Mouse (Mus musculus): ENCODE measurements at regions not wholly inside any gene's neighbourhood (a gene's known extent, or its start where the extent isn't known, plus 50 kb on each side); places are given as distances from the start of the nearest gene placed in this dataset.

DNA sequence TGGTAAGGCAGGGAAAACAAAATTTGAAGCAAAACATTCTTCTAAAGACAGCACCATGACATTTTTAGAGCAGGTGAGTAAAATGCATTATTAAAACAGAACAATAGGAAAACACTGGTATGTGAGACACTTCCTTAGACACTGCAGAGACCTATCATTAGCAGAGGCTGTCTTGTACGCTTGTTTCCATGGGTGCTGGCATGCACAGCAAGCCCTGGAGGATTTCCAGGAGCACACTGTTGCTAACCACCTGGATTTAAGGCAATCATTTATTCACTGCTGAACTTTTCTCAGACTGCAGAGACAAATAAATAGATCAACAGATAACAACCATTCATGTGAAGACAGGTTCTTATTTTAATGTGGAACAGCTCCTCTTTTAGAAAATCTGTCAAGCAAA, 127.7 kb downstream of the Pros1 start:
- DNase-seq = no peak
- intact Hi-C loops (cut with DNase I) = no loop called here

DNA sequence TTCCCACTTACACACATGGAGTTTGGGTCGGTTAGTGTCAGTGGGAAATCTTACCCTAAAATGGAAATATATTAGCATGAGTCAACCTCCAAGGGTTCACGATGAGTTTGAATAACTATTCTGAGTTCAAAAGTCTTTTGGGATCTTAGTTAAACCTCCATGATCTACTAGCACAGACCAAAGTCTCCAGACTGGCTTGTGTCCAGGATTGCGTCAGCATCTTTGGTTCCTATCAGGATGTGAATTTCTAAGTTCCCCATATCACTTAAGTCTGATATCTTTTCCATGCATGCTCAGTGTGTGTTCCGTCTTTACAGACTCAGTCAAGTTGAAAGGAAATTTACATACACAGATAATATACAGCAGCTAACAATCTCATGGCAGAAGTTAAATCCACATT, 128.5 kb downstream of the Pros1 start:
- DNase-seq = no peak
- intact Hi-C loops (cut with DNase I) = no loop called here

DNA sequence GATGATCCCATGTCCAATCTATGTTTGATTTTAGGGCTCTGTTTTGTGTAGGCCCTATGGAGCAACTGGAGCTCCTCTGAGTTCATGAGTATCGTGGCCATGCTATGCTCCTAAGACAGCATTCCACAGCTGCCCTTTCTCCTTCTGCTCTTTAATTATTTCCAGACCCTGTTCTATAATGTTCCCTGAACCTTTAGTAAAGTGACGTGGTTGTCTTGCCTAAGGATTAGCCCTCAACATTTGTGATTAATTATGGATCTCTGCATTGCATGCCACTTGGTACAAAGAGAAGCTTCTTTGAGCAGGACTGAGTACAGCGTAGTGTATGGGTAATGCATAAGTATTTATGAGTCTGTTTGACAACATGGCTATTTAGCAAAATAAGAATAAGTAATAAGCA, 141.4 kb downstream of the Pros1 start:
- intact Hi-C loops (cut with DNase I) = no loop called here
- DNase-seq = no peak

DNA sequence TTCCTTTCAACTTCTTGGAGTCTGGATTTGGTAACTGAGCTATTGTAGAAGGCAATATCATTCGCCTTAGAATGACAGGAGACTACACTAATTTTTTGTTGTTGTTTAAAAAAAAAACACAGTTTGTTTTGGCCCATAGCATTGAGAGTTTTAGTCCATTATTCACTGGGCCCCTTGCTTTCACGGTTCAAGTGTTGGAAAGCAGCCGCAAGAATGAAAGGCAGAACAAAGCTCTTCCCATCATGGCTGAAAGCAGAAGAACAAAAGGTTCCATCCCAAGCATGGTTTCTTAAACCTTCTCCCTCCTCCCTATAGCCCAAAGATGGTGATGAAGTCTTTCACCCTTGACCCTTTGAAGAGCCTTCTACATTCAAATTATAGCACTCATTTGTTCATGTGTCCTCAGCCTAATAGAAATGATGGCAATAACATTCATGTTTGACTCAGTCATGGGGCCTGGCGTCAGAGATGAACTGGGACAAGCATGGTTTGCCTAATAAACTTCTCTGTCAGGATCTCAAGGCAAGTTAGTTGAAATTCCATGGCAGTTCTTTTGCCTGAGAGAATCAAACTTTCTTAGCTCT, 157.1 kb downstream of the Pros1 start:
- intact Hi-C loops (cut with DNase I) = no loop called here

DNA sequence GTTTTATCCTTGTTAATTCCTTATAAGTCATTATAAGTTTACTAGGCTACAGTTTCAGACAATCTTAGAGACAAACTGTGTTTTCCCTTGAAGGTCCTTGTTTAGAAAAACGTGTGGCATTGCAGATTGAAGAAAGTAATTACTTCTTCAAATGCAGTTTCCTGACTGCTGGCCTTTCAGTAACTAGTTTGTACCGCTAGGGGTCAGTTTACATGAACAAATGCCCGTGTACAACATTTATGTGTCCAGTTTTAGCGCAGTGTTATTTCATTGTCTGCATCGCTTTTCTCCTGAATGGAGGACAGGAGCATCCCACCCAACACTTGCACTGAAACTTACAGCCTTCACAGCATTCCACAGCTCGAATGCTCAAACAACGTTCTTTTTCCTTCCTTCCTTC, 160.3 kb downstream of the Pros1 start:
- intact Hi-C loops (cut with DNase I) = no loop called here
- no peak for DNase-seq

More for the DNA sequence above, 157.1 kb downstream of the Pros1 start:
- no peak for DNase-seq

DNA sequence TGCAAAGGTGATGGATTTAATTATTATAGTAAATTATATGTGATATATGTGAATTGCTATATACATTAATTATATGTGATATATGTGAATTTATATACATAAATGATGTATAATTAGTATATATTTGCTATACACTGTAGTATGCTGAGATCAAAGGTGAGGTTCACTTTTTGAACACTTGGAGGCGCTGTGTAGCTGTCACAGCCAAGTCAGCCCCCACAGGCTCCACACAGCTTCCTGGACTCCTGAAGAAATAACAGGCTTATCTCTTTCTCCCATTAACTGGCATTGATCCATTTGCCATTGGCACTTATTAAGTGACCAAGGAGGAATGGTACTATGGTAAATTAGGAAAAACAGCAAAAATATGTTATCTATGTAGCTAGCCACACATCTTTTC, 162.0 kb downstream of the Pros1 start:
- no peak for DNase-seq
- intact Hi-C loops (cut with DNase I) = loop anchor here (5.0 kb wide), 1 partner anchor 1731 kb away; no protein-coding TSS in a partner anchor

DNA sequence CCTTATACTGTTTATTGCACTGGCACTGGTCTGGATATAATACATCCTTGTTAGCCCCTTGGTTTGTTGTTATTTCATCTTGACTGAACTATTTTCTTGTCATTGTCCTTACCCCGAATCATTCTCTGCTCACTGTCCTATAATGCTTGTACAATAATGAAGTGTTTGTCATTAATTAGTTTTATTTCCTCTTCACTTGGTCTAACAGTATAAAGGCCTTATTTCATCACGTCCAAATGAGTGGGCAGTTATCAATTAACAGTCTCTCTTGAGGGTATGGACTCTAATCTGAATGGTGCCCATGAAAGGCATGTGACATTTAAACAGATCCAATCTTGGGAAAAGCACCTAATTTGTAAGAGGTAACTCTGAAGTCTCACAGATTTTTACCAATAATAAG, 162.6 kb downstream of the Pros1 start:
- no peak for DNase-seq
- intact Hi-C loops (cut with DNase I) = loop anchor here (5.0 kb wide), 1 partner anchor 1731 kb away; no protein-coding TSS in a partner anchor

DNA sequence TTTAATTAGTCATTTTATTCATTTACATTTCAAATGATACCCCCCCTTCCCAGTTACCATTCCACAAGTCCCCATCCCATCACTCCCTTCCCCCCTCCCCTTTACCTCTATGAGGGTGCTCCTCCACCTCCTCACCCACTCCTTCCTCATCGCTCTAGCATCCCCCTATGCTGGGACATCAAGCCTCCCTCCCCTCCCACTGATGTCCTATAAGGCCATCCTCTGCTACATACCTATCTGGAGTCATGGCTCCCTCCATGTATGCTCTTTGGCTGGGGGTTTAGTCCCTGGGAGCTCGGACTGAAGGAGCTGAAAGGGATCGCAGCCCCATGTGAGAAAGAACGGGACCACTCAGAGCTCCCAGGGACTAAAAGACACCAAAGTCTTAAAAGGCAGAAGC, 176.3 kb downstream of the Pros1 start:
- intact Hi-C loops (cut with DNase I) = no loop called here
- DNase-seq = no peak

DNA sequence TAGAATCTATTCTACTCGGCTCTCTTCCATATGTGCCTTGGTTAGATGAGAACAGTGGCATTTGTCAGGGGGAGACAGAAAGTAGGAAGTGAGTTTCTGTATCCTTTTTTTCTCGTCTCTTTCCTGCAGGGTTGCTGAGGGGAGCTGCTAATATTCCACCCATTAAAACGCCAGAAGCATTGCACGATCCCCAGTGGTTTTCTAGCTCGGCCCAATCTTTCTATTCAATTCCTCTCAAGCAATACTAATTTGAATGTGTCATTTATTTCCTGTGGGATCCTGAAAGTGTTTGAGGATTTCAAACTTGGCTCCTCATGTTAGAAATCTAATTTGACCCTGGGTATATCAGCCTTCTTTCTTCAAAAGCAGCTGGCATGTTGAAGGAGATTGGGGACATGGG, 176.9 kb downstream of the Pros1 start:
- no peak for DNase-seq
- intact Hi-C loops (cut with DNase I) = no loop called here

DNA sequence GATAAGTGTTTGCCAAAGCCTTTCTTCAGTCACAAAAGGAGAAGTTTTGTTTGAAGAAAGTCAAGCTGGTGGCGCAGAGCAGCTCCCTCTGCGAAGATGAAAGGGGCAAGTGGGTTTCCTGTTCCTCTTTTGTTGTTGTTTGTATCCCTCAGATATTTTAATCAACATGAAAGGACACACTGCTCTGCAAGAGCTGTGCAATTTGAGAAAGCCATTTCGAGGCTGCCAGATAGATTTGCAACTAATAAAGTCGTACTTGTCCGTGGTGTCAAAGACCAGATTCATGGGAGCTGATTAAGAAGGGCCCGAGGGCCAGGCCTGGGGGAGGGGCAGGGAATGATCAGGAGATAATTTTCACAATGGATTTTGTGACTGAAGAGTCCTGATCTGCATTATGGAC, 177.7 kb downstream of the Pros1 start:
- no peak for DNase-seq
- intact Hi-C loops (cut with DNase I) = no loop called here

DNA sequence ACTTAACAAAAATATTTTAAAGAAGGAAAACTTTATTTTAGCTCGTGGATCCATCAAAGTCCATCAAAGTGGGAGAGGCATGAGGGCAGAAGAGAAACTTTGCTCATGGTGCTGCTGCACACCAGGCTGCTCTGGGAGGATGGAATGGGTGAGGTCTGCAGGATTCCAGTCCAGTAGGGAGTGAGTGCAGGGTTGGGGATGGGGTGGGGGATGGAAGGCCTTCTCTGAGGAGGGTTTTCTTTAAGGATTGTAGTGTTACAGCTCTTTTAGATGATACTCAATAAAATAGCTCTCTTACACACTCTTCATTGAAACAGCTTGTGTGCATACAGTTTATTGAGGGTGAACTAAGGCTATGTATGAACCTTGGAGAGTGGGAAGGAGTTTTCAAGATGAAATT, 195.0 kb downstream of the Pros1 start:
- intact Hi-C loops (cut with DNase I) = no loop called here
- no peak for DNase-seq

DNA sequence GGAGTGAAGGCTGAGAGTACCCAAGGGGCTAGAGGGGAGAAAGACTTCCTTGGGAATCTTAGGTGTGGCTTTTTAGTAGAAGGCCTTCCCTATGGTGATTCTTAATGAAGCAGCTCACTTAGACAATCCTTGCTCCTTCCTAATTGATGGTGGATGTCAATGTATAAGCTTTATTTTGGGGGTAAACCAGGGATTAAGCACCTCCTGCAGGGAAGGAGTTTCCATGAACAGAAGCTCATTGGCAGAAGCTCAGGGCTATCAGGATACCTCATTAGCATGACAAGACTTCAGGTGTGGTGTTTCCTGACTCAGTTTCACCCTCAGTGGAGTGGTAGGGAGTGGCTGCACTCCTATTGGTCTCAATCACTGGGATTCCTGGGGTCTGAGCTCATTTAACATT, 208.8 kb downstream of the Pros1 start:
- intact Hi-C loops (cut with DNase I) = no loop called here
- no peak for DNase-seq

DNA sequence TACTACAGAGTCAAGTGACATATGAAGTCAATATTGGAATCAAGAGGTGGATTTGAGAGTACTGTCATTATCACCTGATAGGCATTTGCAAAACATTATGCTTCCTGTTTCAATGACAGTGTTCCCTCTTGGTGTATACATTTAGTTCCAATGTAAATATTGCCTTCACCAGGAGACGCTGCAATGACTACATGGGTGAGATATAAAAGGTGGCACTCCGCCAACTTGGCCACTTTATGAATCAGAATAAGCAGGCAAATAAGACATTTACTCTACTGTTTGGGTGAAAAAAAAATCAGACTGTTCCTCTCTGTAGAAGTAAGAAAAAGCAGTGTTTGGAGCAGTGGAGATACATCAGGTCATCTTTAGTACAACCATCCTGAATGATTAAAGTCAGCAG, 215.9 kb downstream of the Pros1 start:
- no peak for DNase-seq
- intact Hi-C loops (cut with DNase I) = no loop called here

DNA sequence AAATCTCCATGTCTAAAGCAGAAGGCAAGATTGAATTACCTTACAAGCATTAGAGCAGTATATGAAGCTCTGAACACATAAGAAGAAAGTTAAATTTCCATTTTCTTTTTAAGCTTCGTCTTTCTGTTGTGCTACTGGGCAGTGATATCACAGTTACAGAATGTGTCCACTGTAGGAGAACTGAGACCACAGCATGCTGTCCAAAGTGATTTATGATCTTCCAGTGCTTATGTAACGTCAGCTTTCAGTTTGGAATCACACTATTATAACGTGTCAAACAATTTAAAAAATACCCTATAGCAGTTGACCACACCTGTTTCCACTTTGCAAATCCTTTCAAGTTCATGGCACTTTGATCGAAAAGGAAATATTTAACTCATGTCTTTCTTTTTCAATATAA, 221.7 kb downstream of the Pros1 start:
- no peak for DNase-seq
- intact Hi-C loops (cut with DNase I) = no loop called here

DNA sequence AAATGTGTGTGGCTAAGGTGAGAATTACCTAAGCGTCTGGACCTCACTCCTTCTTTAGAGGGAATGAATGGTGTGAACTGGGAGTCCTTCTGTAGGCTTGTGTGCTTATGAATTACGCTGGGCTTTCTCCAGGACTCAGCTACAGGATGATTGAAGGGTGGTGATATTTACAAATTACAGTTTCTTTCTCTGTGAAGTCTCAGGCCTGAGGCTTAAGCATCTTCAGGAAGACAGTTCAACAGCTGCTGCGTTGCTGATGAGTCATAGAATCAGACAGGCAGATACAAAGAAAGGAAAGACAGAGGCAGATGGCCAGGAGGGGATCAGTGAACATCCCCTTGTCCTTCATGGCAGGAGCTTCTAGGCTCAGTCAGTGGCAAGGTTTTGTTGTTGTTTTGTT, 227.3 kb downstream of the Pros1 start:
- intact Hi-C loops (cut with DNase I) = no loop called here
- DNase-seq = no peak

DNA sequence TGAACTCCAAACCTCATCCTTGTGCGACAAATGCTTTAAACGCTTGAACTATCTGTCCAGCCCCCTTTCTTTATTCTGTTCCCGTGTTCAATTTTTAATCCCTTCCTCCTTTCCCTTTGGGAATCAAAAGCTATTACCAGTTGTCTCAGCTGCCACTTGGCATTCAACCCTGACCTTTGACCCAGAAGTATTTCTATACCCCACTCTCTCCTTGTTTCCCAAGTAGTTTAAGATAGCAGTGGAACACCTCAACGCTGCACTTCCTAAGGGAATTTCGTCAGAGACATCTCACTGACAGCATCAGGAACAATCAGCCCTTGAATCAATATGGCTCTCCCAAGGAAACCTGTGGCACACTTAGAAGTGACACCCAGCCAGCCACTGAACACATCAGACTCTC, 229.1 kb downstream of the Pros1 start:
- DNase-seq = no peak
- intact Hi-C loops (cut with DNase I) = no loop called here

DNA sequence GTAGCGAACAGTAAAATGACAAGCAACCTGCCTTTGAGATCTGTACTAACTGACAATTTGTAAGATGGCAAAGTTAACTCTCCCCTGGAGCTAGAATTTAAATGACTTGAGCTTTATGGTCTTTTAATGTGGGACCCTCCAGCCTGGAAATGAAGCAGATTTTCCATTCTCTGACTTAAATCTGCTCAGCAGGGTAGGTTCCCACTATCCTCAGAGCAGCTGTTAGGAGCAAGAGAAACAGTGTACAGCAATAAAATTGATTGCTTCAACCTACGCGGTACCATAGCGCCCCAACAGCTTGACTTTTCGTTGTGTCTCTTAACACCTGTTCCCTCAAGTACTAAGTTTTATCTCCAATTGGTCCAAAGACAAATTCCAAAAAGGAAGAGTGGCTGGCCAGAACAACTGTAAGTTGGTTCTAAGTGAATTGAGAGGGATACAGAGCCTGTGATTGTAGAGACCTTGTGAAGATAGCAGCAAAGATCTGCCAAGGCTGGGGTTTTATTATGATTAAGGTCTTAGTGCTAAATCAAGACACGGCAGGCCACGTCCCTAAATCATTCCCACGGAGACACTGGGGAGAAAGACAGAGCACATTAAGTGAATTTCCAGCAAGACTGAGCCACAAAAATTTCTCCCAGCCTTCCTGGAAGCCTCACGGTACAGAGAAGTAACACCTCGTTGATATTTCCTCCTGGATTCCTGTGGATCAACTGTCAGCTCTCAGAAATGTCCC, 230.1 kb downstream of the Pros1 start:
- no peak for DNase-seq
- intact Hi-C loops (cut with DNase I) = no loop called here

DNA sequence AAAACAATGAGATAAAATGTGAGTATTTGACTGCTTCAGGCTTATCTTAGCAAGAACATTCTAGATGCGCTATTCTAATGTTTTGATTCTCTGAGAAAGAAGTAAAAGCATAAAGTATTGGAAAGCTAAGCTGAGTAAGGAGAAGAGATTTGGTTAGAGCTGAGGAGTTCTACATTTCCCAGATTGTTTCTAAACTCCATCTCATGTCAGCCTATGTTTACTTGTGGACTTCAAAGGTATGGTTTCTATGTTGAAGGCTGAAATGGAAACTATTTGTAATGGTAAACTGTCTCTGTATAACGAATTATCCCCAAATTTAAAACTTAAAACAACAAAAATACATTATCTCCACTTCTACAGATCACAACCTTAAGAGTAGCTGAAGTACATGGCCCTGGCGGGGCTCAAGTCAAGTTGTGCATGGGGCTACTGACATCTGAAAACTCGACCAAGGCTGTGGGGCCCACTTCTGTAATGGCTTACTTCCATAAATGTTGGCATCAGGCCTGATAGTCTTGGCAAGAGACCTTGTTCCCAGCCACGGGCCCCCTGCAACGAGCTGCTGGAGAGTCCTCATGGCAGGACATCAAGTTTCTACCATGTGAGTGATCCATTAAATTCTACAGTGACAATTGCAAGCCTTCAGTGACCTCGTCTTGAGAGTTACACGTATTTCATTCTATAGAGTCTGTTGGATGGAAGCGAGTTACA, 232.1 kb downstream of the Pros1 start:
- intact Hi-C loops (cut with DNase I) = no loop called here
- DNase-seq = peak in 1 of 2 experiments; percentile 34

DNA sequence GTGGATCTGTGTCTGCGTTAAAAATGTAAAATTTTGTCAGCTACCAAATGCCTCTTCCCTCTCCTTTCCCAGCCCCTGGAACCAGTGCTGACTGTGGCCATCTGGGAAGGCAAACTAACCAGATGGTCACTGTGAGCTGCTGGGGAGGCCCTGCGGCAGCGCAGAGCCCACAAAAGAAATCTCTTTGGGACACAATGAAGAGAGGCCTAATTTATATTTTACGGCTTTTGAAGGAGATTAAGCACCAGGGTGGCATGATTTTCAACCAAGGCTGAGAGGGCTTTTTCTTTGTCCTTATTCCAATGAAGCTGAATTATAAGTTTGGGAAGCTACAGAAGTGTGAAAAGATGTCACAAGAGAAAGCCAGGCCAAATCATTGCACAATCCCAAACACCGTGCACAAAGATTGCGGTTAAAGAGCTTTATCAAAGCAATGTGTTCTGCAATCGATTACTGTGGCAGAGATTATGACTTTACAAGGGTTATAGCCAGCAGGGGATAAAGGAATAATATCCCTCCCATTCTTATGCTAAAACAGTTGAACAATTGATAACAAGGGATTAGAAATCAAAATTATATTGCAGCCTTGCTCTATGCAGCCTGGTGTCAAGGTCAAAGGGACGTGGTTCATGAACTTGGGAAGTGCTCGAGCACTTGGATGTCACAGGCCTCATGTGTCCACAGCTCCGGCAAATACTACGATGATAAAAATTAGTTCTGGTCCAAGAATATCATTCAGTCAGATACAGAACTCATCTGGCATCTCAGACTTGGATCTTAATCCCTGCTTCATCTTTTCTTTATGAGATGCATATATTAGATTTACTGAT, 237.6 kb downstream of the Pros1 start:
- DNase-seq = no peak
- intact Hi-C loops (cut with DNase I) = no loop called here

DNA sequence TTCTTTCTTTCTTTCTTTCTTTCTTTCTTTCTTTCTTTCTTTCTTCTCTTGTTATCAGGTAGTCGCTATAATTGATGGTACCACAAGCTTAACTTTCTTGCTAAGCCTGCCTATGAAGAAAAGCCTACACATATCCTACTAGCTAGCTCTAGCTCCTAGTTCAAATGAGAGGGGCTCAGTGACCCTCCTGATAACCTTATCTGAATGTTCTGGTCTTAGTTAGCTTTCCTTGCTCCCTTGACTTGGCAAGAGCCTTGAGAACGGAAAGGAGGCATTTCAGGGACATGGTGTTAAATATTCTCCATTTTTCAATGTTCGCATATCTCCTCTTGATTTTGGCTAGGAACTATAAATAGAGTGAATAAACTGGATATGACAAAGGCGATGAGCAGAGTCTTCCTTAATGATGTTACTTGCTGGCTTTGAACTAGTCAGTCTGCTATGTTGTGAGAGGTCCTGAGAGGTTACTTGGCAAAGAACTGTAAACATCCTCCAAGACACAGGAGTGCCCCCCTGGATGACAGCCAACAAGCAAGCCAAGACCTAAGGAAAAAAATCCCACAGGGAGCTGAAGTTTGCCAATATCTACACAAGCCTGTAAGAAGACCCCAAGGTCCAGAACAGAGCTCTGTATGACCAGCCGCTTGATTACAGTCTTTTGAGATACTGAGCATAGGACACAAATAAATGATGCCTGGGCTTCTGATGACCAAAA, 240.2 kb downstream of the Pros1 start:
- DNase-seq = no peak
- intact Hi-C loops (cut with DNase I) = no loop called here

DNA sequence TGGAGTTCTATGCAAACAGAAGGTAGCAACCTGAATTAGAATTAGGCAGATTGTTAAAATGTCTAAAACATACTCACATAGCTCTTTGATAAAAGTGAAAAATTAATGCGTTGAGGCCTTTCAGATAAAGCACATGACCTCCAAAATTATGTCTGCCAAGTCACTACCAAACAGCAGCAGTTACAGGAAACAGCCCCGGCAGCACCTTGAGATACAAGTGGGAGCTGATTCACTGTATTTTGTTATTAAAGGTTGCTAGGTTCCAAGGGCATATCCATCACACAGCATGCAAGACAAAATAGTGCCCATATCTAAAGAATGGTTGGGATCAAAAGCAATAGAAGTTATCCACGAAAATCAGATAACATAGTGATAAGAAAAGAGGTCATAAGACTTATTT, 248.3 kb downstream of the Pros1 start:
- DNase-seq = no peak

More for the DNA sequence above, 248.3 kb downstream of the Pros1 start:
- intact Hi-C loops (cut with DNase I) = no loop called here
